Mouse (Mus musculus): ENCODE data around the gene Il11ra1.

GRCm38 (mm10) chr4:41670836-41671235, 29.0 kb upstream of the Il11ra1 start:
- TF ChIP-seq CTCF (IDR thresholded peaks at IDR 0.05) (no peak), POLR2A (IDR thresholded peaks at IDR 0.05; ENCODE audit: insufficient read depth, low read depth, low read length) (no peak)

All from heart, adult 2 months (tissue).